Mouse (Mus musculus) hindbrain, embryonic 11.5 days (tissue): ENCODE measurements around the gene Plin5. TPM values are rescaled to one million over a fixed set of nuclear protein-coding genes. Genes with fewer than 3 reads are reported as not detected.

ENCODE experiments used
- polyA plus RNA-seq: library from polyadenylated mRNA; unstranded; fragments of >200 nt; fragmentation: Nextera tagmentation; extraction: Ambion mirVana; gene quantifications from 2 replicates; pipeline ENCODE4 v1.2.1, GENCODE M21; 2014

The Plin5 gene
- polyA plus RNA-seq, 1 experiment from 2014 or later: 0.28 TPM

Other genes with a start within 250 kb of the Plin5 start
- 10.0 and 12.3 TPM in 2 replicates for gene Zfp119a, start 238.7 kb downstream of the Plin5 start, polyA plus RNA-seq
- gene Zfp959, start 225.5 kb downstream of the Plin5 start, polyA plus RNA-seq: 11.9 and 13.4 TPM in 2 replicates
- 6.3 and 6.7 TPM in 2 replicates for gene Zfp119b, start 168.1 kb downstream of the Plin5 start, polyA plus RNA-seq
- 2.2 and 3.1 TPM in 2 replicates for gene Ebi3, start 165.0 kb downstream of the Plin5 start, polyA plus RNA-seq
- gene Yju2, start 158.5 kb downstream of the Plin5 start, polyA plus RNA-seq: 21.3 and 22.4 TPM in 2 replicates
- gene Shd, start 147.1 kb downstream of the Plin5 start, polyA plus RNA-seq: 95.2 and 102 TPM in 2 replicates
- 65.0 and 66.5 TPM in 2 replicates for gene Fsd1, start 131.1 kb downstream of the Plin5 start, polyA plus RNA-seq
- gene Stap2, start 112.0 kb downstream of the Plin5 start, polyA plus RNA-seq: 5.1 and 6.3 TPM in 2 replicates
- gene Mpnd, start 111.9 kb downstream of the Plin5 start, polyA plus RNA-seq: 141 and 163 TPM in 2 replicates
- gene Sh3gl1, start 81.0 kb downstream of the Plin5 start, polyA plus RNA-seq: 112 and 114 TPM in 2 replicates
- gene Chaf1a, start 77.2 kb downstream of the Plin5 start, polyA plus RNA-seq: 16.1 and 18.9 TPM in 2 replicates
- 50.6 and 51.1 TPM in 2 replicates for gene Ubxn6, start 42.6 kb downstream of the Plin5 start, polyA plus RNA-seq
- 100 and 113 TPM in 2 replicates for gene Hdgfl2, start 38.0 kb downstream of the Plin5 start, polyA plus RNA-seq
- gene Plin4, start 7.8 kb downstream of the Plin5 start, polyA plus RNA-seq: 0.07 and 0.09 TPM in 2 replicates
- gene Lrg1, start 4.4 kb upstream of the Plin5 start, polyA plus RNA-seq: 0.21 TPM in 1 of 2 replicates, not detected in the other
- gene Sema6b, start 22.7 kb upstream of the Plin5 start, polyA plus RNA-seq: 2.5 and 2.6 TPM in 2 replicates
- gene Tnfaip8l1, start 44.9 kb upstream of the Plin5 start, polyA plus RNA-seq: 8.5 and 9.9 TPM in 2 replicates
- gene Mydgf, start 66.3 kb upstream of the Plin5 start, polyA plus RNA-seq: 62.1 and 62.9 TPM in 2 replicates
- 26.2 and 27.6 TPM in 2 replicates for gene Dpp9, start 101.3 kb upstream of the Plin5 start, polyA plus RNA-seq
- 12.8 and 14.4 TPM in 2 replicates for gene Fem1a, start 139.2 kb upstream of the Plin5 start, polyA plus RNA-seq
- 2.1 and 2.7 TPM in 2 replicates for gene Ticam1, start 159.2 kb upstream of the Plin5 start, polyA plus RNA-seq
- 25.0 and 26.2 TPM in 2 replicates for gene Plin3, start 175.3 kb upstream of the Plin5 start, polyA plus RNA-seq
- gene Arrdc5, start 182.7 kb upstream of the Plin5 start, polyA plus RNA-seq: not detected in 2 replicates
- 77.7 and 95.9 TPM in 2 replicates for gene Uhrf1, start 185.7 kb upstream of the Plin5 start, polyA plus RNA-seq
- 33.7 and 39.0 TPM in 2 replicates for gene Kdm4b, start 208.5 kb upstream of the Plin5 start, polyA plus RNA-seq